Mouse (Mus musculus): ENCODE data around the gene Rbm45.

Rbm45 gene

GRCm38 (mm10) chr2:76386531-76386930, 16.7 kb downstream of the Rbm45 start:
- DNase-seq (ENCODE audit: low spot score in 2 of 2): no peak

GRCm38 (mm10) chr2:76400178-76400577, 30.4 kb downstream of the Rbm45 start:
- DNase-seq (ENCODE audit: low spot score in 2 of 2): no peak

- peak in 1 of 2 experiments; percentile 20 for DNase-seq (ENCODE audit: low spot score in 2 of 2)
Measured at GRCm38 (mm10) chr2:76405596-76406150, 35.9 kb downstream of the Rbm45 start.

- peak; percentile 47 to 60 for DNase-seq (ENCODE audit: low spot score in 2 of 2)
Measured at GRCm38 (mm10) chr2:76406151-76406936, 36.6 kb downstream of the Rbm45 start, which contains the start of gene Osbpl6. TSS of gene Osbpl6 (plus strand) at chr2:76406508.

- DNase-seq (ENCODE audit: low spot score in 2 of 2): peak; percentile 46 to 55
Measured at GRCm38 (mm10) chr2:76406937-76407441, 37.2 kb downstream of the Rbm45 start.

GRCm38 (mm10) chr2:76409526-76409925, 39.7 kb downstream of the Rbm45 start:
- DNase-seq (ENCODE audit: low spot score in 2 of 2): no peak

- DNase-seq (ENCODE audit: low spot score in 2 of 2): no peak
Measured at GRCm38 (mm10) chr2:76409986-76410385, 40.2 kb downstream of the Rbm45 start.

- DNase-seq (ENCODE audit: low spot score in 2 of 2): no peak
Measured at GRCm38 (mm10) chr2:76412924-76413323, 43.1 kb downstream of the Rbm45 start.

- no peak for DNase-seq (ENCODE audit: low spot score in 2 of 2)
Measured at GRCm38 (mm10) chr2:76417446-76418141, 47.8 kb downstream of the Rbm45 start.

GRCm38 (mm10) chr2:76418142-76418518, 48.3 kb downstream of the Rbm45 start:
- DNase-seq (ENCODE audit: low spot score in 2 of 2): no peak

GRCm38 (mm10) chr2:76421411-76421924, 51.7 kb downstream of the Rbm45 start:
- DNase-seq (ENCODE audit: low spot score in 2 of 2): no peak

GRCm38 (mm10) chr2:76426816-76427215, 57.0 kb downstream of the Rbm45 start:
- DNase-seq (ENCODE audit: low spot score in 2 of 2): no peak

GRCm38 (mm10) chr2:76429318-76429717, 59.5 kb downstream of the Rbm45 start:
- no peak for DNase-seq (ENCODE audit: low spot score in 2 of 2)

- no peak for DNase-seq (ENCODE audit: low spot score in 2 of 2)
Measured at GRCm38 (mm10) chr2:76429855-76430254, 60.1 kb downstream of the Rbm45 start.

GRCm38 (mm10) chr2:76430539-76430938, 60.8 kb downstream of the Rbm45 start:
- no peak for DNase-seq (ENCODE audit: low spot score in 2 of 2)

All from frontal cortex, postnatal 25 days (tissue).